Mouse (Mus musculus) MEL (cell line): ENCODE results near the gene Spock1. TPM values are rescaled to one million over a fixed set of nuclear protein-coding genes. Genes with fewer than 3 reads are reported as not detected.

Experiments
- DNase-seq: peaks from one replicate; pipeline ENCODE4 v3.0.0; 2011; ENCODE audit warnings: low read depth, low spot score
- H3K27ac ChIP-seq: 2 replicates; pipeline ENCODE4 v1.5.1; 2012; ENCODE audit warnings: low read depth, mild to moderate bottlenecking, control low read depth, low read length, moderate library complexity; ENCODE audit not compliant: control insufficient read depth
- H3K27me3 ChIP-seq, 2 experiments: fragments of 150-350 bp in 1 of 2; sonication (generic) in 1 of 2; 2 replicates each; pipeline ENCODE4 v1.6.1; 2012; ENCODE audit warnings: low read length in 2 of 2, mild to moderate bottlenecking in 2 of 2, improper control_type of control experiment in 1 of 2, moderate library complexity in 1 of 2; ENCODE audit not compliant: insufficient read depth in 2 of 2, control insufficient read depth in 1 of 2
- H3K36me3 ChIP-seq, 2 experiments: 2 replicates each; pipeline ENCODE4 v1.6.1; 2012 to 2014; ENCODE audit warnings: low read length in 2 of 2, improper control_type of control experiment in 1 of 2, inconsistent platforms in 1 of 2, mild to moderate bottlenecking in 1 of 2; ENCODE audit not compliant: insufficient read depth in 2 of 2, control insufficient read depth in 1 of 2
- H3K4me1 ChIP-seq, 2 experiments: fragments of 150-350 bp in 1 of 2; sonication (generic) in 1 of 2; 2 replicates each; pipeline ENCODE4 v1.6.1; 2012; ENCODE audit warnings: low read length in 2 of 2, improper control_type of control experiment in 1 of 2, mild to moderate bottlenecking in 1 of 2; ENCODE audit not compliant: insufficient read depth in 2 of 2, control insufficient read depth in 1 of 2
- H3K4me3 ChIP-seq, 2 experiments: fragments of 150-350 bp in 1 of 2; sonication (generic) in 1 of 2; 2 replicates each; pipeline ENCODE4 v1.5.1; 2012; ENCODE audit warnings: low read depth in 2 of 2, low read length in 2 of 2, mild to moderate bottlenecking in 2 of 2, moderate library complexity in 2 of 2, control low read depth in 1 of 2, improper control_type of control experiment in 1 of 2; ENCODE audit not compliant: control insufficient read depth in 1 of 2, insufficient read depth in 1 of 2
- H3K79me2 ChIP-seq: 2 replicates; pipeline ENCODE4 v1.6.1; 2012; ENCODE audit warnings: mild to moderate bottlenecking, low read length, moderate library complexity; ENCODE audit not compliant: control insufficient read depth, poor library complexity, insufficient read depth
- H3K9ac ChIP-seq: 2 replicates; pipeline ENCODE4 v1.6.1; 2012; ENCODE audit warnings: low read depth, mild to moderate bottlenecking, control low read depth, low read length, moderate library complexity; ENCODE audit not compliant: control insufficient read depth, poor library complexity, severe bottlenecking
- H3K9me3 ChIP-seq: fragments of 150-350 bp; sonication (generic); replicated peaks from 2 replicates; pipeline ENCODE4 v1.6.1; 2012; ENCODE audit warnings: mild to moderate bottlenecking, low read length, improper control_type of control experiment, moderate library complexity; ENCODE audit not compliant: insufficient read depth
- GABPA ChIP-seq: IDR thresholded peaks from 2 replicates; pipeline ENCODE4 v1.6.1; 2012; ENCODE audit warnings: low read depth, mild to moderate bottlenecking, inconsistent platforms, low read length, improper control_type of control experiment, moderate library complexity
- GATA1 ChIP-seq: IDR thresholded peaks from 2 replicates; pipeline ENCODE4 v1.6.1; 2011; ENCODE audit warnings: low read depth, low read length, improper control_type of control experiment
- JUND ChIP-seq: IDR thresholded peaks from 2 replicates; pipeline ENCODE4 v1.6.1; 2011; ENCODE audit warnings: low read depth, mild to moderate bottlenecking, improper control_type of control experiment, low read length
- MEF2A ChIP-seq: IDR thresholded peaks from 2 replicates; pipeline ENCODE4 v1.6.1; 2014; ENCODE audit warnings: low read depth, mild to moderate bottlenecking, inconsistent platforms, low read length, improper control_type of control experiment; ENCODE audit not compliant: poor library complexity, insufficient replicate concordance, severe bottlenecking; ENCODE audit errors: extremely low read depth
- MYB ChIP-seq: IDR thresholded peaks from 2 replicates; pipeline ENCODE4 v1.6.1; 2011; ENCODE audit warnings: mild to moderate bottlenecking, low read depth, low read length, improper control_type of control experiment
- NELFE ChIP-seq: IDR thresholded peaks from 2 replicates; pipeline ENCODE4 v1.6.1; 2011; ENCODE audit warnings: low read depth, low read length, improper control_type of control experiment
- TAL1 ChIP-seq: IDR thresholded peaks from 2 replicates; pipeline ENCODE4 v1.6.1; 2012; ENCODE audit warnings: mild to moderate bottlenecking, inconsistent platforms, low read length, moderate library complexity, mixed read lengths
- TCF12 ChIP-seq: IDR thresholded peaks from 2 replicates; pipeline ENCODE4 v1.6.1; 2014; ENCODE audit warnings: low read depth, mild to moderate bottlenecking, inconsistent platforms, low read length, improper control_type of control experiment, moderate library complexity
- ZC3H11A ChIP-seq: IDR thresholded peaks from 2 replicates; pipeline ENCODE4 v1.6.1; 2012; ENCODE audit warnings: low read depth, mild to moderate bottlenecking, inconsistent platforms, low read length, improper control_type of control experiment
- ZKSCAN1 ChIP-seq: IDR thresholded peaks from 2 replicates; pipeline ENCODE4 v1.6.1; 2012; ENCODE audit warnings: low read depth, mild to moderate bottlenecking, inconsistent platforms, low read length, improper control_type of control experiment, moderate library complexity
- ZNF384 ChIP-seq: IDR thresholded peaks from 2 replicates; pipeline ENCODE4 v1.6.1; 2012; ENCODE audit warnings: low read depth, mild to moderate bottlenecking, inconsistent platforms, low read length, improper control_type of control experiment
- polyA plus RNA-seq, 2 experiments: library from polyadenylated mRNA; stranded (reverse) in 1 of 2; unstranded in 1 of 2; fragments of >175 nt in 1 of 2; fragments of >200 nt in 1 of 2; gene quantifications; 2 replicates each; pipeline versions ENCODE4 v1.2.1 to v1.2.4; 2012; ENCODE audit warnings: low replicate concordance in 2 of 2, low read depth in 1 of 2; ENCODE audit not compliant: insufficient read length in 2 of 2, insufficient read depth in 1 of 2, missing spikeins in 1 of 2
- total RNA-seq: library from RNA; depleted of rRNA; stranded (reverse); fragments of 300-350 nt; gene quantifications from 2 replicates; pipeline ENCODE4 v1.2.3, GENCODE M21; 2012

Spock1 gene
- total and polyA plus RNA-seq, 3 experiments: not detected

- Histone ChIP-seq H3K9ac (no peak overlapping the region), H3K4me3 (no peak overlapping the region), H3K36me3 (no peaks in the 10 kb centered on the region), H3K79me2 (no peaks in the 10 kb centered on the region), H3K4me1 (no peaks in the 10 kb centered on the region), H3K27ac (no peak overlapping the region), H3K9me3 (no peaks in the 10 kb centered on the region), H3K27me3 (no peaks in the 10 kb centered on the region)
- TF ChIP-seq TAL1: no peak
- DNase-seq: no peak
Observed at GRCm38 (mm10) chr13:57853156-57853555, 55.0 kb downstream of the Spock1 start.

DNA sequence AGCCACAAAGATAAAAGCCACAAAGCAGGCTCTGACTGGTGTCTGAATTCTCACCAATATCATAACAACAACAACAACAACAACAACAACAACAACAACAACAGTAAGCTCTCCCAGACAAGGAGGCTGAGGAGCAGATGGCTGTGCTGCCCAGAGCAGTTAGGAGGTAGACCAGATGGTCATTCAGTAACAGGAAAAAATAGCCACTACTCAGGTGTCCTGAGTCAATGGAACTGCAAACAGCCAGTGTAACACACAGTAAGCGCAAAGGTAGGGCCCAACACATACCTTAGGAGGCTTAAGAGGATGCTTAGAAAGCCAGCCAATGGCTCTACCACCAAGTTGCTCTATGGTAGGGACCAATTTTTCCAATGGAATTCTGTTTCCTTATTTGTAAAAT lies 59.2 kb downstream of the Spock1 start:
- Histone ChIP-seq H3K9ac (no peak overlapping the region), H3K27ac (no peak overlapping the region), H3K4me3 (no peak overlapping the region), H3K36me3 (no peaks in the 10 kb centered on the region), H3K79me2 (no peaks in the 10 kb centered on the region), H3K4me1 (no peaks in the 10 kb centered on the region), H3K9me3 (no peaks in the 10 kb centered on the region), H3K27me3 (no peaks in the 10 kb centered on the region)
- no peak for TF ChIP-seq NELFE
- TF ChIP-seq JUND: no peak
- no peak for TF ChIP-seq GABPA
- DNase-seq: no peak

- H3K4me1 ChIP-seq: no peaks in the 10 kb centered on the region
- no peak for DNase-seq
- no peak for TF ChIP-seq JUND
- TF ChIP-seq ZC3H11A: no peak
- no peak for TF ChIP-seq MYB
- no peak for TF ChIP-seq MEF2A
- TF ChIP-seq GATA1: no peak
- TF ChIP-seq TAL1: no peak
- TF ChIP-seq ZNF384: no peak
- no peak for TF ChIP-seq ZKSCAN1
- no peak for TF ChIP-seq TCF12
- H3K36me3 ChIP-seq: no peaks in the 10 kb centered on the region
- H3K79me2 ChIP-seq: no peaks in the 10 kb centered on the region
- no peak overlapping the region for H3K4me3 ChIP-seq
- H3K27me3 ChIP-seq: no peaks in the 10 kb centered on the region
- H3K9me3 ChIP-seq: no peaks in the 10 kb centered on the region
- H3K27ac ChIP-seq: no peak overlapping the region
- H3K9ac ChIP-seq: no peak overlapping the region
Observed at GRCm38 (mm10) chr13:57847101-57847500, 61.0 kb downstream of the Spock1 start.
